Comparison of ENCODE assay signal across 18 mouse cellular contexts in genomic region chr1:93465746-93466145, GRCm38 (mm10).
"Had no signal": no experiment of that assay in that cellular context is flagged by ENCODE, and none has a peak within 500 bp of the region (broad histone marks: within the 10 kb centered on the region; RNA-seq: fewer than 3 reads in every experiment).

No protein-coding gene starts in this region.

- ATAC-seq: liver, postnatal 0 days; midbrain, embryonic 13.5 days; midbrain, embryonic 16.5 days had no signal

- H3K27me3 ChIP-seq: lung, embryonic 15.5 days; megakaryocyte, embryonic 14.5 days; midbrain, embryonic 13.5 days; neural tube, embryonic 13.5 days had no signal

- H3K9ac ChIP-seq: liver, embryonic 14.5 days; liver, postnatal 0 days; lung, embryonic 15.5 days; midbrain, embryonic 13.5 days; neural tube, embryonic 13.5 days had no signal

- H3K4me2 ChIP-seq: lung, embryonic 15.5 days; midbrain, embryonic 13.5 days; neural tube, embryonic 13.5 days had no signal

- H3K9me3 ChIP-seq: lung, embryonic 15.5 days; megakaryocyte, embryonic 14.5 days; midbrain, embryonic 10.5 days; midbrain, embryonic 13.5 days; neural tube, embryonic 13.5 days had no signal

- H3K36me3 ChIP-seq: lung, embryonic 15.5 days; midbrain, embryonic 10.5 days; midbrain, embryonic 13.5 days had no signal

- H3K27ac ChIP-seq: layer of hippocampus, adult 2 months; left cerebral cortex, adult 2 months; liver, embryonic 14.5 days; lung, embryonic 15.5 days; midbrain, embryonic 10.5 days; midbrain, embryonic 13.5 days; neural tube, embryonic 13.5 days had no signal

- DNase-seq: kidney, adult 18-20 months; kidney, adult 9 months; kidney, postnatal 25 days; layer of hippocampus, postnatal 36 days; liver, postnatal 0 days; lung, postnatal 10 days; lung, postnatal 36 days; retina, postnatal 1 day had no signal

- H3K4me3 ChIP-seq: layer of hippocampus, adult 2 months; left cerebral cortex, adult 2 months; lung, embryonic 15.5 days; megakaryocyte, embryonic 14.5 days; midbrain, embryonic 10.5 days; midbrain, embryonic 13.5 days; myocyte; neural tube, embryonic 13.5 days had no signal

- H3K4me1 ChIP-seq: lung, embryonic 15.5 days; midbrain, embryonic 10.5 days; midbrain, embryonic 13.5 days; neural tube, embryonic 13.5 days had no signal
